Mouse (Mus musculus) G1E (cell line): Measurements from ENCODE around the gene Neil1.

Source experiments
- CTCF ChIP-seq: IDR thresholded peaks from 2 replicates; pipeline ENCODE4 v1.5.1; 2012; ENCODE audit warnings: low read depth, low read length, inconsistent platforms, mixed read lengths
- GATA1 ChIP-seq: IDR thresholded peaks from 2 replicates; pipeline ENCODE4 v1.6.1; 2012; ENCODE audit warnings: borderline replicate concordance, low read length, inconsistent platforms, mixed read lengths
- POLR2AphosphoS5 ChIP-seq: IDR thresholded peaks from 2 replicates; pipeline ENCODE4 v1.6.1; 2012; ENCODE audit warnings: low read depth, low read length, inconsistent platforms; ENCODE audit not compliant: insufficient replicate concordance
- TAL1 ChIP-seq: conservative IDR thresholded peaks from 2 replicates; pipeline ENCODE4 v1.6.1; 2012; ENCODE audit warnings: low read depth, low read length, inconsistent platforms, mixed read lengths

DNA sequence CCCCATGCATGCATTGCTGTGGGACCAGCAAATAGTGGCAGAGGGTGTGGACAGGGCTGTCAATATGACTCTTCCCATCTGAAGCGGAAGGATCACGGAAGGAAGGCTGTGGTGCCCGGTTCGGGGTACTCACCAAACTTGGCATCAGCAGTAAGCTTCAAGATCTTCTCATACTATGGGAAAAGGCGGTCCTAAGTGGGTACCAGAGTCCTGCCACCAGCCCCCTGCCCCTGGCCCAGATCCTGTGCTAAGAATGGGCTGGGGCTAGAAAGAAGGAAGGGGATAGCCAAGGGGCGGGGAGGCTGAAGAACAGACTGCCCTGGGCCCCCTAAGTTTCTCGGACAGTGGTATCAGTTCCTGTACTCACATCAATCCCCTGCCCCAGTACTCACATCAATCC lies 8.3 kb upstream of the Neil1 start:
- TF ChIP-seq CTCF = no peak
- TF ChIP-seq GATA1 = no peak
- TF ChIP-seq TAL1 = no peak
- TF ChIP-seq POLR2AphosphoS5 = no peak
